Mouse (Mus musculus): ENCODE measurements at regions not wholly inside any gene's neighbourhood (a gene's known extent, or its start where the extent isn't known, plus 50 kb on each side); places are given as distances from the start of the nearest gene placed in this dataset.

GRCm38 (mm10) chr13:84374711-84375257 lies 152.7 kb downstream of the Tmem161b start:
- TF ChIP-seq CTCF (IDR thresholded peaks at IDR 0.05; ENCODE audit: low read depth, low read length) (no peak), POLR2A (IDR thresholded peaks at IDR 0.05; ENCODE audit: borderline replicate concordance, low read depth, low read length) (no peak)
